7 mouse cellular contexts compared by ENCODE assay signal in genomic region chr5:121545793-121546529, GRCm38 (mm10). TPM values are rescaled to one million over a fixed set of nuclear protein-coding genes. Genes with fewer than 3 reads are reported as not detected.
DNase-seq lines count a peak whose midpoint lies in the region; ATAC-seq lines count a peak whose summit lies in the region.

Mapkapk5 (minus strand) TSS chr5:121545905.

- H3K4me1 ChIP-seq in embryonic facial prominence, embryonic 11.5 days (ENCODE audit: control insufficient read depth, insufficient read depth, low read length): no peaks in the 10 kb centered on the region
- H3K4me1 ChIP-seq in limb, embryonic 11.5 days (ENCODE audit: control insufficient read depth, insufficient read depth, low read length): peaks cover 8% of the 10 kb centered on the region
- peaks cover 18% of the 10 kb centered on the region for H3K4me1 ChIP-seq in midbrain, embryonic 14.5 days (ENCODE audit: control insufficient read depth, insufficient read depth, low read length)

- peak within 1 kb of the TSS; percentile 89 for H3K27ac ChIP-seq in embryonic facial prominence, embryonic 11.5 days (replicated peaks; ENCODE audit: low read depth, low read length)
- H3K27ac ChIP-seq in limb, embryonic 11.5 days (replicated peaks; ENCODE audit: low read depth, low read length): peak within 1 kb of the TSS; percentile 86
- peak within 1 kb of the TSS; percentile 98 for H3K27ac ChIP-seq in midbrain, embryonic 14.5 days (replicated peaks; ENCODE audit: low read depth, low read length)

- no peaks in the 10 kb centered on the region for H3K27me3 ChIP-seq in embryonic facial prominence, embryonic 11.5 days (ENCODE audit: control insufficient read depth, insufficient read depth, low read length)
- H3K27me3 ChIP-seq in limb, embryonic 11.5 days (ENCODE audit: control insufficient read depth, insufficient read depth, low read length): no peaks in the 10 kb centered on the region
- H3K27me3 ChIP-seq in midbrain, embryonic 14.5 days (ENCODE audit: control insufficient read depth, insufficient read depth, low read length): no peaks in the 10 kb centered on the region

- H3K9ac ChIP-seq in embryonic facial prominence, embryonic 11.5 days (replicated peaks; ENCODE audit: low read length): peak within 1 kb of the TSS; percentile 80
- H3K9ac ChIP-seq in limb, embryonic 11.5 days (ENCODE audit: low read length): peak within 1 kb of the TSS; percentile 98
- H3K9ac ChIP-seq in midbrain, embryonic 14.5 days (replicated peaks; ENCODE audit: low read length): peak within 1 kb of the TSS; percentile 96

- H3K9me3 ChIP-seq in embryonic facial prominence, embryonic 11.5 days (replicated peaks; ENCODE audit: control insufficient read depth, low read length): no peaks in the 10 kb centered on the region
- H3K9me3 ChIP-seq in limb, embryonic 11.5 days (ENCODE audit: control insufficient read depth, low read length): no peaks in the 10 kb centered on the region
- H3K9me3 ChIP-seq in midbrain, embryonic 14.5 days (ENCODE audit: control insufficient read depth, low read length): no peaks in the 10 kb centered on the region

- no peaks in the 10 kb centered on the region for H3K36me3 ChIP-seq in embryonic facial prominence, embryonic 11.5 days (replicated peaks; ENCODE audit: control insufficient read depth, insufficient read depth, low read depth, low read length)
- no peaks in the 10 kb centered on the region for H3K36me3 ChIP-seq in limb, embryonic 11.5 days (ENCODE audit: control insufficient read depth, insufficient read depth, low read length)
- H3K36me3 ChIP-seq in midbrain, embryonic 14.5 days (ENCODE audit: control insufficient read depth, insufficient read depth, low read length): 0 out of 2 replicates have a peak, but pooled peaks cover 2% of the 10 kb centered on the region

- peak; percentile 98 for DNase-seq in adrenal gland, postnatal 14 days
- DNase-seq in embryonic facial prominence, embryonic 11.5 days (ENCODE audit: low spot score): peak; percentile 97
- DNase-seq in heart, adult 11 months: peak; percentile 99
- DNase-seq in kidney, adult 18-20 months: peak; percentile 98
- DNase-seq in limb, embryonic 11.5 days (ENCODE audit: low spot score): peak; percentile 98
- peak; percentile 99 for DNase-seq in midbrain, embryonic 14.5 days
- DNase-seq in spleen, adult 18-20 months: peak; percentile 93 to 97

- H3K4me2 ChIP-seq in embryonic facial prominence, embryonic 11.5 days (ENCODE audit: low read depth, low read length): peak within 1 kb of the TSS; percentile 87
- peak within 1 kb of the TSS; percentile 92 for H3K4me2 ChIP-seq in limb, embryonic 11.5 days (ENCODE audit: low read depth, severe bottlenecking)
- peak within 1 kb of the TSS; percentile 92 for H3K4me2 ChIP-seq in midbrain, embryonic 14.5 days (ENCODE audit: low read length)

- H3K4me3 ChIP-seq in embryonic facial prominence, embryonic 11.5 days (ENCODE audit: low read depth, low read length): peak within 1 kb of the TSS; percentile 72
- H3K4me3 ChIP-seq in limb, embryonic 11.5 days (ENCODE audit: low read depth, low read length): peak within 1 kb of the TSS; percentile 100
- peak within 1 kb of the TSS; percentile 100 for H3K4me3 ChIP-seq in midbrain, embryonic 14.5 days (replicated peaks; ENCODE audit: low read depth, low read length)

- peak; percentile 93 for ATAC-seq in embryonic facial prominence, embryonic 11.5 days (replicated peaks; ENCODE audit: insufficient number of reproducible peaks, low FRiP score, low TSS enrichment, low read depth)
- ATAC-seq in limb, embryonic 11.5 days (ENCODE audit: insufficient number of reproducible peaks, low FRiP score, low TSS enrichment, low read depth): peak; percentile 90; the same call in 1 of the 2 replicates
- ATAC-seq in midbrain, embryonic 14.5 days (ENCODE audit: low FRiP score, low TSS enrichment): peak; percentile 96

- 2% methylated on average over 53 of the region's 55 CpGs for WGBS in embryonic facial prominence, embryonic 11.5 days
- WGBS in limb, embryonic 11.5 days: 1% methylated on average over 53 of the region's 55 CpGs
- 1% methylated on average over 55 of the region's 55 CpGs for WGBS in midbrain, embryonic 14.5 days

RNA-seq across cellular contexts. Expression of gene Mapkapk5, which starts in this region (rescaled TPM):
- 93.2 and 96.4 TPM in 2 replicates for total RNA-seq in adrenal gland, postnatal 14 days (2021)
- 55.8 and 57.1 TPM in 2 replicates for polyA plus RNA-seq in embryonic facial prominence, embryonic 11.5 days (2014; fragmentation: Nextera tagmentation; extraction: Ambion mirVana)
- 54.5 and 57.9 TPM in 2 replicates for polyA plus RNA-seq in limb, embryonic 11.5 days (2014; fragmentation: Nextera tagmentation; extraction: Ambion mirVana)
- polyA plus RNA-seq in midbrain, embryonic 14.5 days (2014; fragmentation: Nextera tagmentation; extraction: Ambion mirVana): 58.3 and 68.8 TPM in 2 replicates

Comparison
In these comparisons a context has a peak if more than half of its experiments do, and no peak if none do; other contexts are left out.
1. Peak in every context shown above with its lines: DNase-seq, ATAC-seq, H3K4me3 ChIP-seq and H3K27ac ChIP-seq.